Mouse (Mus musculus): ENCODE measurements around the gene Fam193a. TPM values are rescaled to one million over a fixed set of nuclear protein-coding genes. Genes with fewer than 3 reads are reported as not detected.

Fam193a gene
- total RNA-seq, 2 experiments from 2014 or later = 40.5 to 41.7 TPM

GRCm38 (mm10) chr5:34519389-34519910 lies 149.7 kb downstream of the Fam193a start:
- DNase-seq (ENCODE audit: low spot score in 2 of 2) = no peak

GRCm38 (mm10) chr5:34520458-34521209 lies 150.9 kb downstream of the Fam193a start:
- DNase-seq (ENCODE audit: low spot score in 2 of 2) = no peak

- no peak for DNase-seq (ENCODE audit: low spot score in 2 of 2)
Observed at GRCm38 (mm10) chr5:34521337-34521736, 151.6 kb downstream of the Fam193a start.

GRCm38 (mm10) chr5:34523958-34524485 lies 154.3 kb downstream of the Fam193a start:
- no peak for DNase-seq (ENCODE audit: low spot score in 2 of 2)

- no peak for DNase-seq (ENCODE audit: low spot score in 2 of 2)
Observed at GRCm38 (mm10) chr5:34524511-34524910, 154.8 kb downstream of the Fam193a start.

- peak; percentile 78 to 84 for DNase-seq (ENCODE audit: low spot score in 2 of 2)
Observed at GRCm38 (mm10) chr5:34525663-34526476, 156.1 kb downstream of the Fam193a start, which contains the start of gene Sh3bp2. Gene Sh3bp2 (plus strand): TSS chr5:34525838.

GRCm38 (mm10) chr5:34526477-34526775 lies 156.7 kb downstream of the Fam193a start:
- no peak for DNase-seq (ENCODE audit: low spot score in 2 of 2)

GRCm38 (mm10) chr5:34527352-34527751 lies 157.6 kb downstream of the Fam193a start:
- DNase-seq (ENCODE audit: low spot score in 2 of 2) = no peak

GRCm38 (mm10) chr5:34528724-34529123 lies 159.0 kb downstream of the Fam193a start:
- no peak for DNase-seq (ENCODE audit: low spot score in 2 of 2)

- no peak for DNase-seq (ENCODE audit: low spot score in 2 of 2)
Observed at GRCm38 (mm10) chr5:34530116-34530515, 160.4 kb downstream of the Fam193a start.

- DNase-seq (ENCODE audit: low spot score in 2 of 2) = no peak
Observed at GRCm38 (mm10) chr5:34530687-34531086, 161.0 kb downstream of the Fam193a start.

- DNase-seq (ENCODE audit: low spot score in 2 of 2) = no peak
Observed at GRCm38 (mm10) chr5:34533066-34533465, 163.3 kb downstream of the Fam193a start.

- DNase-seq (ENCODE audit: low spot score in 2 of 2) = no peak
Observed at GRCm38 (mm10) chr5:34533820-34534219, 164.1 kb downstream of the Fam193a start.

GRCm38 (mm10) chr5:34534776-34535581 lies 165.2 kb downstream of the Fam193a start:
- DNase-seq (ENCODE audit: low spot score in 2 of 2) = no peak

- no peak for DNase-seq (ENCODE audit: low spot score in 2 of 2)
Observed at GRCm38 (mm10) chr5:34535831-34536230, 166.1 kb downstream of the Fam193a start.

Other genes starting within 250 kb of the Fam193a start
- under 1 TPM; 0.67 to 0.81 TPM for gene Poln, start 200.5 kb upstream of the Fam193a start, total RNA-seq (2021)
- 1 to 10 TPM; 5.8 to 7.5 TPM for gene Haus3, start 200.4 kb upstream of the Fam193a start, total RNA-seq (2021)
- 10 to 100 TPM; 79.2 to 89.4 TPM for gene Mxd4, start 182.2 kb upstream of the Fam193a start, total RNA-seq (2021)
- gene Zfyve28, start 81.5 kb upstream of the Fam193a start, total RNA-seq (2021) = 10 to 100 TPM; 26.4 to 26.6 TPM
- gene Cfap99, start 81.3 kb upstream of the Fam193a start, total RNA-seq (2021) = under 1 TPM; 0.39 to 0.41 TPM
- gene Rnf4, start 33.6 kb upstream of the Fam193a start, total RNA-seq (2021) = 10 to 100 TPM; 77.1 to 81.4 TPM
- gene Tnip2, start 144.1 kb downstream of the Fam193a start, total RNA-seq (2021) = 10 to 100 TPM; 15.2 to 19.1 TPM
- 1 to 10 TPM; 6.0 to 6.8 TPM for gene Sh3bp2, start 155.9 kb downstream of the Fam193a start, total RNA-seq (2021)
- gene Add1, start 203.7 kb downstream of the Fam193a start, total RNA-seq (2021) = 100 to 1,000 TPM; 376 to 400 TPM